Mouse (Mus musculus): ENCODE measurements around the gene Rcor2.

Gene Rcor2

GRCm38 (mm10) chr19:7295071-7295658 is 28.0 kb downstream of the Rcor2 start:
- no peak for DNase-seq

GRCm38 (mm10) chr19:7295959-7296358 is 28.8 kb downstream of the Rcor2 start:
- no peak for DNase-seq

GRCm38 (mm10) chr19:7299052-7299451 is 31.9 kb downstream of the Rcor2 start:
- no peak for DNase-seq

GRCm38 (mm10) chr19:7300078-7300477 is 33.0 kb downstream of the Rcor2 start:
- no peak for DNase-seq

GRCm38 (mm10) chr19:7301647-7302492 is 34.7 kb downstream of the Rcor2 start:
- no peak for DNase-seq

- no peak for DNase-seq
Measured at GRCm38 (mm10) chr19:7302493-7302797, 35.3 kb downstream of the Rcor2 start.

GRCm38 (mm10) chr19:7303796-7304195 is 36.7 kb downstream of the Rcor2 start:
- DNase-seq: no peak

GRCm38 (mm10) chr19:7304801-7305200 is 37.7 kb downstream of the Rcor2 start:
- DNase-seq: no peak

- DNase-seq: no peak
Measured at GRCm38 (mm10) chr19:7305380-7306310, 38.5 kb downstream of the Rcor2 start.

GRCm38 (mm10) chr19:7306968-7307367 is 39.8 kb downstream of the Rcor2 start:
- no peak for DNase-seq

GRCm38 (mm10) chr19:7307995-7308770 is 41.1 kb downstream of the Rcor2 start:
- DNase-seq: no peak

GRCm38 (mm10) chr19:7309738-7310330 is 42.7 kb downstream of the Rcor2 start:
- DNase-seq: peak; percentile 66

- DNase-seq: peak; percentile 68
Measured at GRCm38 (mm10) chr19:7310704-7311103, 43.6 kb downstream of the Rcor2 start.

GRCm38 (mm10) chr19:7311306-7311705 is 44.2 kb downstream of the Rcor2 start:
- peak; percentile 87 for DNase-seq

- DNase-seq: no peak
Measured at GRCm38 (mm10) chr19:7313660-7314059, 46.5 kb downstream of the Rcor2 start.

- no peak for DNase-seq
Measured at GRCm38 (mm10) chr19:7314976-7315586, 48.0 kb downstream of the Rcor2 start.

- no peak for DNase-seq
Measured at GRCm38 (mm10) chr19:7315587-7315984, 48.5 kb downstream of the Rcor2 start.

- no peak for DNase-seq
Measured at GRCm38 (mm10) chr19:7316822-7317221, 49.7 kb downstream of the Rcor2 start.

- no peak for DNase-seq
Measured at GRCm38 (mm10) chr19:7317716-7318115, 50.6 kb downstream of the Rcor2 start.

- no peak for DNase-seq
Measured at GRCm38 (mm10) chr19:7320181-7320580, 53.1 kb downstream of the Rcor2 start.

- DNase-seq: no peak
Measured at GRCm38 (mm10) chr19:7321391-7321790, 54.3 kb downstream of the Rcor2 start.

Measured in cerebellum, adult 11-12 months (tissue).